Mouse (Mus musculus): ENCODE measurements around the gene 4930519P11Rik. TPM values are rescaled to one million over a fixed set of nuclear protein-coding genes. Genes with fewer than 3 reads are reported as not detected.

Gene 4930519P11Rik
- polyA plus RNA-seq, 1 experiment from 2014 or later: 0.89 TPM

- H3K36me3 ChIP-seq: peaks cover 40% of the 10 kb centered on the region
- H3K4me3 ChIP-seq: no peak overlapping the region
- H3K9me3 ChIP-seq: no peaks in the 10 kb centered on the region
- ATAC-seq (replicated peaks): no peak
- no peaks in the 10 kb centered on the region for H3K27me3 ChIP-seq
- H3K27ac ChIP-seq (replicated peaks): no peak overlapping the region
- H3K9ac ChIP-seq (replicated peaks): no peak overlapping the region
- 78% methylated on average over 5 of the region's 5 CpGs for WGBS
- no peak overlapping the region for H3K4me2 ChIP-seq (replicated peaks)
- H3K4me1 ChIP-seq: no peaks in the 10 kb centered on the region
Measured at GRCm38 (mm10) chr2:154646634-154647033, 33.4 kb upstream of the 4930519P11Rik start.

GRCm38 (mm10) chr2:154642712-154643385 lies 29.6 kb upstream of the 4930519P11Rik start:
- H3K4me1 ChIP-seq: no peaks in the 10 kb centered on the region
- no peak overlapping the region for H3K4me2 ChIP-seq (replicated peaks)
- ATAC-seq (replicated peaks): no peak
- no peak overlapping the region for H3K9ac ChIP-seq (replicated peaks)
- no peak overlapping the region for H3K27ac ChIP-seq (replicated peaks)
- WGBS: 95% methylated on average over 6 of the region's 6 CpGs
- no peaks in the 10 kb centered on the region for H3K27me3 ChIP-seq
- peaks cover 67% of the 10 kb centered on the region for H3K36me3 ChIP-seq
- no peaks in the 10 kb centered on the region for H3K9me3 ChIP-seq
- no peak overlapping the region for H3K4me3 ChIP-seq

- Histone ChIP-seq H3K36me3 (peaks cover 75% of the 10 kb centered on the region), H3K27me3 (no peaks in the 10 kb centered on the region), H3K4me2 (replicated peaks) (no peak overlapping the region), H3K9ac (replicated peaks) (no peak overlapping the region), H3K27ac (replicated peaks) (no peak overlapping the region), H3K9me3 (no peaks in the 10 kb centered on the region), H3K4me1 (no peaks in the 10 kb centered on the region), H3K4me3 (no peak overlapping the region)
- ATAC-seq (replicated peaks): no peak
- WGBS: 94% methylated on average over 9 of the region's 9 CpGs
Measured at GRCm38 (mm10) chr2:154642005-154642459, 28.8 kb upstream of the 4930519P11Rik start.

- peaks cover 72% of the 10 kb centered on the region for H3K36me3 ChIP-seq
- no peak overlapping the region for H3K4me2 ChIP-seq (replicated peaks)
- no peak overlapping the region for H3K9ac ChIP-seq (replicated peaks)
- H3K27ac ChIP-seq (replicated peaks): no peak overlapping the region
- no peak overlapping the region for H3K4me3 ChIP-seq
- H3K4me1 ChIP-seq: no peaks in the 10 kb centered on the region
- no peak for ATAC-seq (replicated peaks)
- 87% methylated on average over 8 of the region's 8 CpGs for WGBS
- no peaks in the 10 kb centered on the region for H3K9me3 ChIP-seq
- H3K27me3 ChIP-seq: no peaks in the 10 kb centered on the region
Measured at GRCm38 (mm10) chr2:154641176-154641575, 27.9 kb upstream of the 4930519P11Rik start.

- 89% methylated on average over 4 of the region's 4 CpGs for WGBS
- Histone ChIP-seq H3K9me3 (no peaks in the 10 kb centered on the region), H3K36me3 (peaks cover 72% of the 10 kb centered on the region), H3K4me3 (no peak overlapping the region), H3K4me2 (replicated peaks) (no peak overlapping the region), H3K27ac (replicated peaks) (no peak overlapping the region), H3K4me1 (no peaks in the 10 kb centered on the region), H3K27me3 (no peaks in the 10 kb centered on the region), H3K9ac (replicated peaks) (no peak overlapping the region)
- ATAC-seq (replicated peaks): no peak
Measured at GRCm38 (mm10) chr2:154639115-154639514, 25.9 kb upstream of the 4930519P11Rik start.

GRCm38 (mm10) chr2:154638521-154638920 lies 25.3 kb upstream of the 4930519P11Rik start:
- Histone ChIP-seq H3K4me3 (no peak overlapping the region), H3K9ac (replicated peaks) (no peak overlapping the region), H3K36me3 (peaks cover 71% of the 10 kb centered on the region), H3K27me3 (no peaks in the 10 kb centered on the region), H3K4me2 (replicated peaks) (no peak overlapping the region), H3K9me3 (no peaks in the 10 kb centered on the region), H3K27ac (replicated peaks) (no peak overlapping the region), H3K4me1 (no peaks in the 10 kb centered on the region)
- ATAC-seq (replicated peaks): no peak
- WGBS: 97% methylated on average over 3 of the region's 3 CpGs

GRCm38 (mm10) chr2:154635826-154636225 lies 22.6 kb upstream of the 4930519P11Rik start:
- Histone ChIP-seq H3K27ac (replicated peaks) (no peak overlapping the region), H3K4me3 (no peak overlapping the region), H3K4me1 (no peaks in the 10 kb centered on the region), H3K4me2 (replicated peaks) (no peak overlapping the region), H3K9me3 (no peaks in the 10 kb centered on the region), H3K36me3 (peaks cover 61% of the 10 kb centered on the region), H3K9ac (replicated peaks) (no peak overlapping the region), H3K27me3 (no peaks in the 10 kb centered on the region)
- ATAC-seq (replicated peaks): no peak
- WGBS: 88% methylated on average over 2 of the region's 2 CpGs

- ATAC-seq (replicated peaks): no peak
- H3K36me3 ChIP-seq: peaks cover 65% of the 10 kb centered on the region
- H3K27ac ChIP-seq (replicated peaks): no peak overlapping the region
- H3K9me3 ChIP-seq: no peaks in the 10 kb centered on the region
- no peaks in the 10 kb centered on the region for H3K4me1 ChIP-seq
- H3K4me3 ChIP-seq: no peak overlapping the region
- H3K27me3 ChIP-seq: no peaks in the 10 kb centered on the region
- no peak overlapping the region for H3K4me2 ChIP-seq (replicated peaks)
- H3K9ac ChIP-seq (replicated peaks): no peak overlapping the region
- WGBS: 96% methylated on average over 9 of the region's 9 CpGs
Measured at GRCm38 (mm10) chr2:154633876-154634644, 20.8 kb upstream of the 4930519P11Rik start.

- no peak overlapping the region for H3K4me3 ChIP-seq
- ATAC-seq (replicated peaks): no peak
- 91% methylated on average over 5 of the region's 5 CpGs for WGBS
- H3K9ac ChIP-seq (replicated peaks): no peak overlapping the region
- H3K36me3 ChIP-seq: peaks cover 62% of the 10 kb centered on the region
- H3K27ac ChIP-seq (replicated peaks): no peak overlapping the region
- H3K4me2 ChIP-seq (replicated peaks): no peak overlapping the region
- H3K4me1 ChIP-seq: no peaks in the 10 kb centered on the region
- no peaks in the 10 kb centered on the region for H3K27me3 ChIP-seq
- H3K9me3 ChIP-seq: no peaks in the 10 kb centered on the region
Measured at GRCm38 (mm10) chr2:154633039-154633742, 20.0 kb upstream of the 4930519P11Rik start.

- Histone ChIP-seq H3K9me3 (no peaks in the 10 kb centered on the region), H3K27ac (replicated peaks) (no peak overlapping the region), H3K9ac (replicated peaks) (no peak overlapping the region), H3K4me3 (no peak overlapping the region), H3K27me3 (no peaks in the 10 kb centered on the region), H3K4me1 (no peaks in the 10 kb centered on the region), H3K4me2 (replicated peaks) (no peak overlapping the region), H3K36me3 (peaks cover 53% of the 10 kb centered on the region)
- WGBS: 93% methylated on average over 16 of the region's 16 CpGs
- ATAC-seq (replicated peaks): no peak
Measured at GRCm38 (mm10) chr2:154632203-154632780, 19.1 kb upstream of the 4930519P11Rik start.

- no peak for ATAC-seq (replicated peaks)
- 78% methylated on average over 5 of the region's 5 CpGs for WGBS
- Histone ChIP-seq H3K27me3 (no peaks in the 10 kb centered on the region), H3K27ac (replicated peaks) (no peak overlapping the region), H3K4me2 (replicated peaks) (no peak overlapping the region), H3K9ac (replicated peaks) (no peak overlapping the region), H3K36me3 (peaks cover 44% of the 10 kb centered on the region), H3K9me3 (no peaks in the 10 kb centered on the region), H3K4me1 (no peaks in the 10 kb centered on the region), H3K4me3 (no peak overlapping the region)
Measured at GRCm38 (mm10) chr2:154630531-154630930, 17.3 kb upstream of the 4930519P11Rik start.

GRCm38 (mm10) chr2:154624137-154624536 lies 10.9 kb upstream of the 4930519P11Rik start:
- Histone ChIP-seq H3K27ac (replicated peaks) (no peak overlapping the region), H3K9ac (replicated peaks) (no peak overlapping the region), H3K36me3 (peaks cover 40% of the 10 kb centered on the region), H3K4me3 (no peak overlapping the region), H3K4me2 (replicated peaks) (no peak overlapping the region), H3K9me3 (no peaks in the 10 kb centered on the region), H3K4me1 (no peaks in the 10 kb centered on the region), H3K27me3 (no peaks in the 10 kb centered on the region)
- ATAC-seq (replicated peaks): no peak
